8 mouse cellular contexts compared by ENCODE assay signal in the genomic region with DNA sequence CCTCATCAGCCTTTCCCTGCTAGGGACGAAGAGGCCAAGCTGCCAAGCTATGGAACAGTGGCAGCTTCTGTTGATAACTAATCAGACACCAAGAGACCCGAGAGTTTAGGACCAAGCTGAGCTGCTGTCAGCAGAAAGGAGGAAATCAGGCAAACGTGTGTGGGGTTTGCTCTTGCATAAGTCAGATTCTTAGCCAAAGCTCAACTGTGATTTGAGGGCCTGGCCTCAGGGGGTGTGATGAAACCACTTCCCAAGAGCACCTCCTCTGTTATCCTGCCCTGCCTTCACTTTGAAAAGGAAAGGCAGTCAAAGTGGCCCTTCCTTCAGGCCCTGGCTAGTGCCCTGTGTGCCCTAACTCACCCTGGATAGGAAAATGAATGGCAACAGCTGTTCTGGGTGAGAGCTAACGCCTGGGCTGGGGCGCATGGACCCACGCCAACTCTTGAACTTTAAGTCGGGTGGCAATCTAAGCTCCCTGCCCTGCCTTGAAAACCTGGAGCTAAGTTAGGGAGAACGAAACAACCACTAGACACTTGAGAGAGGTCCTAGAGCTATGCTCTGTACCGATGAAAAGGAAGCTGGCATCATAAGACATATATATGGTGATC. TPM values are rescaled to one million over a fixed set of nuclear protein-coding genes. Genes with fewer than 3 reads are reported as not detected.
A peak's percentile ranks its signal among the peaks of the same experiment; 100 is the strongest.
DNase-seq lines count a peak whose midpoint lies in the region; ATAC-seq and TF ChIP-seq lines count a peak whose summit lies in the region.

A gene (minus strand): TSS at position 138 of the 608 bp plus-strand sequence.

- DNase-seq in kidney, adult 11 months = no peak
- DNase-seq in adrenal gland, postnatal 36 days = peak in 1 of 2 experiments; percentile 43
- DNase-seq in gastrocnemius, adult 8-10 months (ENCODE audit: low spot score in 2 of 2) = peak; percentile 23 to 56
- DNase-seq in liver, postnatal 0 days = peak; percentile 40
- no peak for DNase-seq in frontal cortex, postnatal 10 days (ENCODE audit: low spot score in 2 of 2)

- no peaks in the 10 kb centered on the region for H3K36me3 ChIP-seq in kidney, embryonic 14.5 days (ENCODE audit: control insufficient read depth, insufficient read depth, low read length)
- H3K36me3 ChIP-seq in hindbrain, embryonic 15.5 days = no peaks in the 10 kb centered on the region
- no peaks in the 10 kb centered on the region for H3K36me3 ChIP-seq in liver, postnatal 0 days (replicated peaks; ENCODE audit: insufficient read depth, low read length)

- H3K9me3 ChIP-seq in kidney, embryonic 14.5 days (ENCODE audit: control insufficient read depth, low read length) = no peaks in the 10 kb centered on the region
- H3K9me3 ChIP-seq in hindbrain, embryonic 15.5 days = no peaks in the 10 kb centered on the region
- no peaks in the 10 kb centered on the region for H3K9me3 ChIP-seq in liver, postnatal 0 days (ENCODE audit: low read length)

- peak within 1 kb of the TSS; percentile 91 for H3K27ac ChIP-seq in kidney, embryonic 14.5 days (ENCODE audit: low read depth, low read length)
- peak within 1 kb of the TSS; percentile 87 for H3K27ac ChIP-seq in hindbrain, embryonic 15.5 days (replicated peaks)
- peak within 1 kb of the TSS; percentile 95 for H3K27ac ChIP-seq in liver, postnatal 0 days (ENCODE audit: low read depth)

- no peak for TF ChIP-seq EP300 in liver, postnatal 0 days (IDR thresholded peaks at IDR 0.05; ENCODE audit: low read depth)

- peak within 1 kb of the TSS; percentile 90 for H3K9ac ChIP-seq in kidney, embryonic 14.5 days (ENCODE audit: low read depth, low read length)
- peak within 1 kb of the TSS; percentile 90 for H3K9ac ChIP-seq in hindbrain, embryonic 15.5 days
- peak within 1 kb of the TSS; percentile 84 for H3K9ac ChIP-seq in liver, postnatal 0 days (replicated peaks)

- peak within 1 kb of the TSS; percentile 81 for H3K4me3 ChIP-seq in kidney, embryonic 14.5 days (ENCODE audit: low read length)
- peak within 1 kb of the TSS; percentile 97 for H3K4me3 ChIP-seq in hindbrain, embryonic 15.5 days
- peak within 1 kb of the TSS; percentile 86 for H3K4me3 ChIP-seq in liver, postnatal 0 days (ENCODE audit: low read depth, low read length)

- H3K4me2 ChIP-seq in kidney, embryonic 14.5 days (replicated peaks; ENCODE audit: low read depth, low read length) = peak within 1 kb of the TSS; percentile 75
- peak within 1 kb of the TSS; percentile 91 for H3K4me2 ChIP-seq in hindbrain, embryonic 15.5 days
- peak within 1 kb of the TSS; percentile 98 for H3K4me2 ChIP-seq in liver, postnatal 0 days (ENCODE audit: low read depth, low read length)

- H3K27me3 ChIP-seq in kidney, embryonic 14.5 days (ENCODE audit: control insufficient read depth, insufficient read depth, low read length) = no peaks in the 10 kb centered on the region
- no peaks in the 10 kb centered on the region for H3K27me3 ChIP-seq in hindbrain, embryonic 15.5 days
- no peaks in the 10 kb centered on the region for H3K27me3 ChIP-seq in liver, postnatal 0 days (ENCODE audit: insufficient read depth, low read length)

- peaks cover 11% of the 10 kb centered on the region for H3K4me1 ChIP-seq in kidney, embryonic 14.5 days (ENCODE audit: control insufficient read depth, insufficient read depth, low read length)
- peaks cover 29% of the 10 kb centered on the region for H3K4me1 ChIP-seq in hindbrain, embryonic 15.5 days (replicated peaks)
- peaks cover 26% of the 10 kb centered on the region for H3K4me1 ChIP-seq in liver, postnatal 0 days (ENCODE audit: insufficient read depth)

- WGBS in kidney, embryonic 14.5 days = 56% methylated on average over 9 of the region's 9 CpGs
- WGBS in hindbrain, embryonic 15.5 days = 57% methylated on average over 9 of the region's 9 CpGs
- WGBS in liver, postnatal 0 days (ENCODE audit: insufficient replicate concordance) = 41% methylated on average over 9 of the region's 9 CpGs

- TF ChIP-seq CTCF in liver, postnatal 0 days (IDR thresholded peaks at IDR 0.05; ENCODE audit: low read depth) = no peak

- no peak for ATAC-seq in kidney, embryonic 14.5 days (ENCODE audit: low FRiP score, low TSS enrichment)
- peak; percentile 27 for ATAC-seq in hindbrain, embryonic 15.5 days (ENCODE audit: low FRiP score, low read depth)
- peak; percentile 53 for ATAC-seq in liver, postnatal 0 days
- ATAC-seq in neutrophil, adult 5-6 weeks (ENCODE audit: extremely low read depth, insufficient number of reproducible peaks, low FRiP score, poor library complexity, severe bottlenecking) = no peak

RNA-seq across cellular contexts. Expression of the gene that starts here (rescaled TPM):
- 161 and 263 TPM in 2 replicates for polyA plus RNA-seq in kidney, embryonic 14.5 days (2014; fragmentation: Nextera tagmentation; extraction: Ambion mirVana)
- 100 to 1,000 TPM; 134 to 198 TPM for total RNA-seq in adrenal gland, postnatal 36 days (2021)
- total RNA-seq in gastrocnemius, adult 8-10 months (2022) = 10 to 100 TPM; 25.2 to 36.1 (median 28.2) TPM
- polyA plus RNA-seq in hindbrain, embryonic 15.5 days (2015; fragmentation: Nextera tagmentation; extraction: Ambion mirVana) = 89.2 and 92.6 TPM in 2 replicates
- 80.6 and 87.0 TPM in 2 replicates for polyA plus RNA-seq in liver, postnatal 0 days (2015; fragmentation: Nextera tagmentation; extraction: Ambion mirVana)
- total RNA-seq in neutrophil, adult 5-6 weeks (2017) = 61.5 and 69.4 TPM in 2 replicates

Comparison
In these comparisons a context has a peak if more than half of its experiments do, and no peak if none do; other contexts are left out.
1. ATAC-seq: peak in hindbrain, embryonic 15.5 days (single experiment) and liver, postnatal 0 days (single experiment); none in kidney, embryonic 14.5 days (single experiment) and neutrophil, adult 5-6 weeks (single experiment).
2. DNase-seq: peak in gastrocnemius, adult 8-10 months (2 of 2) and liver, postnatal 0 days (single experiment); none in kidney, adult 11 months (single experiment) and frontal cortex, postnatal 10 days (0 of 2).
3. Peak in every context shown above with its lines, with median percentiles within 50 percentile points of each other: H3K27ac ChIP-seq, H3K4me2 ChIP-seq, H3K4me3 ChIP-seq and H3K9ac ChIP-seq.